Mouse (Mus musculus): ENCODE results near the gene 1700025C18Rik.

The 1700025C18Rik gene

GRCm38 (mm10) chr2:165034131-165035057, 56.2 kb downstream of the 1700025C18Rik start, which contains the start of gene Ncoa5:
Gene Ncoa5, minus strand, starts transcription at chr2:165034867.
- peak; percentile 96 to 97 for DNase-seq

DNA sequence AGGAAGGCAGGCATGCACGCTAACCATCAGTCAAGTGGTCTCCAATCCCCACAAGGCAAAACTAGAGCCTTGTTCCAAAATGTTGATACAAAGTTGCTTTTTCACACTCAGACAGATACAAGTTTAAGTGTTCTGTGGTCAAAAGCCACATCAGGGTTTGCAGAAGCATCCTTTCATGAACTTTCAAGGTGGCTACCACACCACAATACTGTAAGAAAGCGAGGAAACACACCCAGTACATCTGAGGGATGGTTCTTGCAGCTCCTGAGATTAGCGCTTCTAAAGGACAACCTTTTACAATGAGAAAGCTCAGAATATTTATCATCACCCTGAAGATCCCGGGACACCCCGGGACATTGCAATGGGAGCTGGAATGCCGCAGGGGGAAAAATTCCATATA, 57.2 kb downstream of the 1700025C18Rik start:
- no peak for DNase-seq

DNA sequence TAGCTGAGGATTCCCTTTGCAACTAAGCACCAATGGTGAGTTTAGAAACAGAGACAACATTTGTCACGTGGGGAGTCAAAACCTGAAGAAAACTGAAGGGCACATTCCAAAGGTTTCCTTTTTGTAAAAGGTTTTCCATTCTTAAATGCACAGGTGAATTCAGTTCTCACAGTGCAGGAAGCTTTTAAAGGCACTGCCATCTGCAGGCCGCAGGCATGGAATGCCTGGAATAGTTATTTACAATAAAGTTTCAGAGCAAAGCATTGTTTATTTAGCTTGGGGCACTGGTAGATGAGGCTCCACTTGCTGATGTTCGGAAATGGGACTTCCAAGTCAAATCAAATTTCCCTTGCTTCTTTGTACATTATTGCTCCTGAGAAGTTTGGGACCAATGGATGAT, 58.0 kb downstream of the 1700025C18Rik start:
- peak; percentile 18 to 26 for DNase-seq
